14 mouse cellular contexts compared by ENCODE assay signal in the genomic region with DNA sequence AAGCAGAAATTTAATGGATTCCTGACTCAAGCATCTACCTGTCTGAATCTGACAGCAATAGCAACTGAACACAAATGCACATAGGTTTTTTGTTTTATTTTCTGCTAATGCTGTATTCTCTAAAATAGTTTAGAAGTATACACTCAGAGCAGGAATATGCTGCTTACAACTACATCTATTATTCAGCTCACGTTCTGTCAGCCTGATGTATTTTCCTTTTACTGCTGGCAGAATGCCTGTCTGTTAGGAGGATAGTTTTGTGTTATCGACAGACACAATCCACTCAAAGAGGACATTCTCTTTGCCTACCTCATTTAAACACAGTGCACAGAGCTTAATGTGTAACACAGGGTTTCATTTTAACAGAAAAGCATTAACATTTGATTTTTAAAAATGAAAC.
"Had no signal": no experiment of that assay in that cellular context is flagged by ENCODE, and none has a peak within 500 bp of the region (broad histone marks: within the 10 kb centered on the region; RNA-seq: fewer than 3 reads in every experiment).

No protein-coding gene starts in this region.

- H3K9ac ChIP-seq: kidney, embryonic 15.5 days; liver, embryonic 13.5 days; lung, embryonic 15.5 days; midbrain, embryonic 12.5 days had no signal

- H3K27me3 ChIP-seq: kidney, embryonic 15.5 days; liver, embryonic 13.5 days; lung, embryonic 15.5 days; megakaryocyte, embryonic 14.5 days; midbrain, embryonic 12.5 days had no signal

- H3K27ac ChIP-seq: kidney, embryonic 15.5 days; left cerebral cortex, adult 2 months; liver, embryonic 13.5 days; lung, embryonic 15.5 days; midbrain, embryonic 12.5 days had no signal

- H3K4me1 ChIP-seq: kidney, embryonic 15.5 days; liver, embryonic 13.5 days; lung, embryonic 15.5 days; megakaryocyte, embryonic 14.5 days; midbrain, embryonic 12.5 days had no signal

- H3K36me3 ChIP-seq: kidney, embryonic 15.5 days; liver, embryonic 13.5 days; lung, embryonic 15.5 days; midbrain, embryonic 12.5 days had no signal

- H3K4me2 ChIP-seq: kidney, embryonic 15.5 days; liver, embryonic 13.5 days; lung, embryonic 15.5 days; midbrain, embryonic 12.5 days had no signal

- DNase-seq: kidney, adult 8-10 months; kidney, postnatal 10 days; kidney, postnatal 36 days; layer of hippocampus, postnatal 36 days; liver, embryonic 13.5 days; lung, postnatal 10 days; lung, postnatal 36 days; thymus, adult 18-20 months; thymus, postnatal 36 days had no signal

- H3K9me3 ChIP-seq: kidney, embryonic 15.5 days; liver, embryonic 13.5 days; lung, embryonic 15.5 days; megakaryocyte, embryonic 14.5 days; midbrain, embryonic 12.5 days had no signal

- H3K4me3 ChIP-seq: kidney, embryonic 15.5 days; left cerebral cortex, adult 2 months; liver, embryonic 13.5 days; lung, embryonic 15.5 days; megakaryocyte, embryonic 14.5 days; midbrain, embryonic 12.5 days had no signal
